Mouse (Mus musculus) E14TG2a.4 (cell line): ENCODE measurements around the gene Pak4.
"Not testable (repeated sequence)": the region's sequence is repeated elsewhere in the genome, so short reads cannot be mapped to it uniquely, and the experiment has no call there.

Experiments used
- H3K27me3 ChIP-seq: 2 replicates; pipeline ENCODE4 v1.6.1; 2014; ENCODE audit warnings: low read length, control low read depth; ENCODE audit not compliant: insufficient read depth
- H3K36me3 ChIP-seq: 2 replicates; pipeline ENCODE4 v1.6.1; 2014; ENCODE audit warnings: low read length, control low read depth; ENCODE audit not compliant: insufficient read depth
- H3K4me1 ChIP-seq: replicated peaks from 2 replicates; pipeline ENCODE4 v1.6.1; 2014; ENCODE audit warnings: low read depth, low read length, control low read depth
- H3K4me3 ChIP-seq: replicated peaks from 2 replicates; pipeline ENCODE4 v1.5.1; 2014; ENCODE audit warnings: mild to moderate bottlenecking, low read length
- H3K9me3 ChIP-seq: 2 replicates; pipeline ENCODE4 v1.6.1; 2014; ENCODE audit warnings: low read length, control low read depth
- CTCF ChIP-seq: conservative IDR thresholded peaks from 2 replicates; pipeline ENCODE4 v1.5.1; 2014; ENCODE audit warnings: low read length
- NANOG ChIP-seq: IDR thresholded peaks from 2 replicates; pipeline ENCODE4 v1.6.1; 2014; ENCODE audit warnings: borderline replicate concordance, low read length, mixed read lengths
- POU5F1 ChIP-seq: IDR thresholded peaks from 2 replicates; pipeline ENCODE4 v1.6.1; 2014; ENCODE audit warnings: low read length, borderline replicate concordance

The Pak4 gene

GRCm38 (mm10) chr7:28511441-28511840 is 86.5 kb downstream of the Pak4 start:
- TF ChIP-seq POU5F1: no peak
- TF ChIP-seq NANOG: no peak
- no peak for TF ChIP-seq CTCF
- peaks cover 7% of the 10 kb centered on the region; the same call in 1 of the 2 replicates for H3K4me1 ChIP-seq
- H3K36me3 ChIP-seq: no peaks in the 10 kb centered on the region
- H3K27me3 ChIP-seq: 0 out of 2 replicates have a peak, but pooled peaks cover 1% of the 10 kb centered on the region
- H3K4me3 ChIP-seq: no peak overlapping the region
- peaks cover 7% of the 10 kb centered on the region; the same call in 1 of the 2 replicates for H3K9me3 ChIP-seq

- not testable (repeated sequence) for H3K9me3 ChIP-seq, H3K36me3 ChIP-seq, H3K4me3 ChIP-seq, H3K4me1 ChIP-seq, H3K27me3 ChIP-seq
Observed at GRCm38 (mm10) chr7:28510405-28510974, 87.5 kb downstream of the Pak4 start, which contains the start of gene Ifnl2. Gene Ifnl2 (minus strand): TSS chr7:28510455.

GRCm38 (mm10) chr7:28509121-28509520 is 88.9 kb downstream of the Pak4 start:
- not testable (repeated sequence) for H3K4me1 ChIP-seq, H3K9me3 ChIP-seq, H3K36me3 ChIP-seq, H3K4me3 ChIP-seq, H3K27me3 ChIP-seq
